Mouse (Mus musculus) activated CD4-positive, CD25-positive, alpha-beta regulatory T cell, adult 9 weeks (primary cell): ENCODE results near the gene Cdh18. TPM values are rescaled to one million over a fixed set of nuclear protein-coding genes. Genes with fewer than 3 reads are reported as not detected.

Experiments used
- polyA plus RNA-seq: library from polyadenylated mRNA; unstranded; fragments of 100-300 nt; shearing (Covaris generic); gene quantifications from one replicate; pipeline ENCODE4 v1.2.1, GENCODE M21; 2017

The Cdh18 gene
- polyA plus RNA-seq = not detected

GRCm38 (mm10) chr15:22548711-22549271, at the start of gene Cdh18:
Gene Cdh18, plus strand, starts transcription at chr15:22549022.

